13 mouse cellular contexts compared by ENCODE assay signal in the genomic region with DNA sequence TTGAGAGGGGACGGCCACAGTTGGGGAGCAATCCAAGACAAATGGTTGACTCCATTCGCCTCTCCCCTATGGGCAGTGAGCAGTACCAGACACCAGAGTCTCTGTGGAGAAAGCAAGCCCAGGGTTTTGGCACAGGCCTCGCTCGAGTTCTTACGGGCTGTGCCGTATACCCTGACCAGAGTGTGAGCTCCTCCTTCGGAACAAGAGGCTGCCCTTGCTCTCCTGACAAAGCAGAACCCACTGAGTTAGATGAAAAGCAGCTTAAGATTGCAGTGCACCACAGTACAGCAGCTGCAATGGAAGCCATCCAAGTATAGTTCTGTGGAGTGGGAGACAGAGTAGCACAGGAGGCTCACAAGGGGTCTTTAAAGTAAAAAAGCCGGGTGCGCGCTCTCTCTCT. TPM values are rescaled to one million over a fixed set of nuclear protein-coding genes. Genes with fewer than 3 reads are reported as not detected.
A peak's percentile ranks its signal among the peaks of the same experiment; 100 is the strongest.
DNase-seq lines count a peak whose midpoint lies in the region; ATAC-seq and TF ChIP-seq lines count a peak whose summit lies in the region.
"Had no signal": no experiment of that assay in that cellular context is flagged by ENCODE, and none has a peak within 500 bp of the region (broad histone marks: within the 10 kb centered on the region; RNA-seq: fewer than 3 reads in every experiment).

No protein-coding gene starts in this region.

- DNase-seq in forebrain, embryonic 10.5 days (ENCODE audit: extremely low spot score, low spot score) = no peak
- no peak for DNase-seq in layer of hippocampus, adult 2 months (ENCODE audit: low spot score in 2 of 2)
- DNase-seq in layer of hippocampus, postnatal 10 days (ENCODE audit: low spot score in 2 of 2) = no peak
- peak; percentile 36 for DNase-seq in midbrain, postnatal 0 days (ENCODE audit: low spot score)
- no peak for DNase-seq in cerebellum, adult 8-10 months
- DNase-seq: cerebellum, adult 18-20 months; kidney, postnatal 4 days; thymus, postnatal 4 days had no signal

- H3K27ac ChIP-seq in forebrain, embryonic 12.5 days = peak overlapping the region; percentile 36; the same call in 1 of the 2 replicates
- H3K27ac ChIP-seq in forebrain, embryonic 10.5 days = no peak overlapping the region
- H3K27ac ChIP-seq in layer of hippocampus, adult 2 months = peak overlapping the region; percentile 72
- H3K27ac ChIP-seq in midbrain, postnatal 0 days (ENCODE audit: low read depth, low read length) = peak overlapping the region; percentile 57
- no peak overlapping the region; the same call in 1 of the 2 replicates for H3K27ac ChIP-seq in midbrain, embryonic 15.5 days
- peak overlapping the region; percentile 46; the same call in 1 of the 2 replicates for H3K27ac ChIP-seq in neural tube, embryonic 15.5 days (replicated peaks)

- WGBS in forebrain, embryonic 12.5 days = 92% methylated on average over 10 of the region's 10 CpGs
- WGBS in forebrain, embryonic 10.5 days = 96% methylated on average over 10 of the region's 10 CpGs
- 69% methylated on average over 10 of the region's 10 CpGs for WGBS in midbrain, postnatal 0 days
- 86% methylated on average over 10 of the region's 10 CpGs for WGBS in midbrain, embryonic 15.5 days
- 86% methylated on average over 10 of the region's 10 CpGs for WGBS in neural tube, embryonic 15.5 days

- H3K9me3 ChIP-seq in forebrain, embryonic 12.5 days = no peaks in the 10 kb centered on the region
- H3K9me3 ChIP-seq in forebrain, embryonic 10.5 days = no peaks in the 10 kb centered on the region
- no peaks in the 10 kb centered on the region for H3K9me3 ChIP-seq in midbrain, postnatal 0 days (ENCODE audit: low read length)
- H3K9me3 ChIP-seq in midbrain, embryonic 15.5 days = no peaks in the 10 kb centered on the region
- no peaks in the 10 kb centered on the region for H3K9me3 ChIP-seq in neural tube, embryonic 15.5 days (replicated peaks)

- no peak for ATAC-seq in forebrain, embryonic 12.5 days (ENCODE audit: low FRiP score)
- no peak for ATAC-seq in midbrain, postnatal 0 days (ENCODE audit: low FRiP score)
- no peak for ATAC-seq in midbrain, embryonic 15.5 days (replicated peaks)
- ATAC-seq in neural tube, embryonic 15.5 days (ENCODE audit: low FRiP score) = no peak

- peaks cover 10% of the 10 kb centered on the region; the same call in 1 of the 2 replicates for H3K36me3 ChIP-seq in forebrain, embryonic 12.5 days (replicated peaks)
- peaks cover 25% of the 10 kb centered on the region for H3K36me3 ChIP-seq in forebrain, embryonic 10.5 days (replicated peaks)
- no peaks in the 10 kb centered on the region for H3K36me3 ChIP-seq in midbrain, postnatal 0 days (ENCODE audit: insufficient read depth, low read length)
- no peaks in the 10 kb centered on the region for H3K36me3 ChIP-seq in midbrain, embryonic 15.5 days (replicated peaks)
- no peaks in the 10 kb centered on the region for H3K36me3 ChIP-seq in neural tube, embryonic 15.5 days

- H3K4me3 ChIP-seq in forebrain, embryonic 12.5 days (replicated peaks) = no peak overlapping the region
- no peak overlapping the region for H3K4me3 ChIP-seq in forebrain, embryonic 10.5 days
- no peak overlapping the region for H3K4me3 ChIP-seq in layer of hippocampus, adult 2 months
- H3K4me3 ChIP-seq in midbrain, postnatal 0 days (ENCODE audit: low read depth, low read length) = no peak overlapping the region
- H3K4me3 ChIP-seq in midbrain, embryonic 15.5 days = no peak overlapping the region
- H3K4me3 ChIP-seq in neural tube, embryonic 15.5 days (replicated peaks) = no peak overlapping the region

- H3K9ac ChIP-seq in forebrain, embryonic 12.5 days = no peak overlapping the region
- no peak overlapping the region for H3K9ac ChIP-seq in midbrain, postnatal 0 days (replicated peaks; ENCODE audit: low read length, poor library complexity, severe bottlenecking)
- no peak overlapping the region for H3K9ac ChIP-seq in midbrain, embryonic 15.5 days
- no peak overlapping the region for H3K9ac ChIP-seq in neural tube, embryonic 15.5 days (replicated peaks)

- H3K4me2 ChIP-seq in forebrain, embryonic 12.5 days = no peak overlapping the region
- no peak overlapping the region for H3K4me2 ChIP-seq in midbrain, postnatal 0 days (ENCODE audit: low read depth, low read length, poor library complexity, severe bottlenecking)
- no peak overlapping the region for H3K4me2 ChIP-seq in midbrain, embryonic 15.5 days
- H3K4me2 ChIP-seq in neural tube, embryonic 15.5 days = no peak overlapping the region

- H3K4me1 ChIP-seq in forebrain, embryonic 12.5 days = peaks cover 29% of the 10 kb centered on the region
- H3K4me1 ChIP-seq in forebrain, embryonic 10.5 days = peaks cover 56% of the 10 kb centered on the region
- peaks cover 3% of the 10 kb centered on the region; the same call in 1 of the 2 replicates for H3K4me1 ChIP-seq in midbrain, postnatal 0 days (ENCODE audit: insufficient read depth, low read length)
- peaks cover 13% of the 10 kb centered on the region for H3K4me1 ChIP-seq in midbrain, embryonic 15.5 days
- H3K4me1 ChIP-seq in neural tube, embryonic 15.5 days = peaks cover 18% of the 10 kb centered on the region

- TF ChIP-seq CTCF in layer of hippocampus, adult 2 months (conservative IDR thresholded peaks at IDR 0.05) = no peak
- no peak for TF ChIP-seq CTCF in midbrain, postnatal 0 days (IDR thresholded peaks at IDR 0.05)

- H3K27me3 ChIP-seq in forebrain, embryonic 12.5 days = no peaks in the 10 kb centered on the region
- H3K27me3 ChIP-seq in forebrain, embryonic 10.5 days (ENCODE audit: poor library complexity, severe bottlenecking) = no peaks in the 10 kb centered on the region
- H3K27me3 ChIP-seq in midbrain, postnatal 0 days (ENCODE audit: insufficient read depth, low read length) = no peaks in the 10 kb centered on the region
- H3K27me3 ChIP-seq in midbrain, embryonic 15.5 days (replicated peaks) = no peaks in the 10 kb centered on the region
- H3K27me3 ChIP-seq in neural tube, embryonic 15.5 days (replicated peaks) = no peaks in the 10 kb centered on the region

RNA-seq across cellular contexts. Expression of a gene that starts 4.1 kb away (rescaled TPM):
- polyA plus RNA-seq in forebrain, embryonic 12.5 days (2016; fragmentation: Nextera tagmentation; extraction: Ambion mirVana) = 29.2 and 29.9 TPM in 2 replicates
- 28.6 and 29.0 TPM in 2 replicates for polyA plus RNA-seq in forebrain, embryonic 10.5 days (2016; fragmentation: Nextera tagmentation; extraction: Ambion mirVana)
- total RNA-seq in layer of hippocampus, adult 2 months (2021) = 10 to 100 TPM; 19.8 to 25.5 TPM
- total RNA-seq in layer of hippocampus, postnatal 10 days (2021) = 10 to 100 TPM; 23.7 to 24.4 TPM
- total RNA-seq in midbrain, postnatal 0 days (2014; rRNA removed) = 32.2 and 33.5 TPM in 2 replicates
- polyA plus RNA-seq in midbrain, postnatal 0 days (2015; fragmentation: Nextera tagmentation; extraction: Ambion mirVana) = 40.1 and 47.5 TPM in 2 replicates
- polyA plus RNA-seq in midbrain, embryonic 15.5 days (2015; fragmentation: Nextera tagmentation; extraction: Ambion mirVana) = 33.5 and 36.7 TPM in 2 replicates
- polyA plus RNA-seq in neural tube, embryonic 15.5 days (2015; fragmentation: Nextera tagmentation; extraction: Ambion mirVana) = 42.3 and 45.8 TPM in 2 replicates

RNA-seq across cellular contexts. Expression of a gene that starts 14.8 kb away (rescaled TPM):
- polyA plus RNA-seq in forebrain, embryonic 12.5 days (2016; fragmentation: Nextera tagmentation; extraction: Ambion mirVana) = not detected in 2 replicates
- not detected in 2 replicates for polyA plus RNA-seq in forebrain, embryonic 10.5 days (2016; fragmentation: Nextera tagmentation; extraction: Ambion mirVana)
- total RNA-seq in layer of hippocampus, adult 2 months (2021) = not detected
- total RNA-seq in layer of hippocampus, postnatal 10 days (2021) = 1 to 10 TPM in 1 of 2 experiments, not detected in 1; 1.1 TPM
- not detected in 2 replicates for total RNA-seq in midbrain, postnatal 0 days (2014; rRNA removed)
- polyA plus RNA-seq in midbrain, postnatal 0 days (2015; fragmentation: Nextera tagmentation; extraction: Ambion mirVana) = not detected in 2 replicates
- not detected in 2 replicates for polyA plus RNA-seq in midbrain, embryonic 15.5 days (2015; fragmentation: Nextera tagmentation; extraction: Ambion mirVana)
- not detected in 2 replicates for polyA plus RNA-seq in neural tube, embryonic 15.5 days (2015; fragmentation: Nextera tagmentation; extraction: Ambion mirVana)
- polyA plus RNA-seq: embryonic facial prominence, embryonic 11.5 days; gonadal fat pad, adult 2 months had no signal

RNA-seq across cellular contexts. Expression of a gene that starts 29.3 kb away (rescaled TPM):
- 5.8 and 6.3 TPM in 2 replicates for polyA plus RNA-seq in forebrain, embryonic 12.5 days (2016; fragmentation: Nextera tagmentation; extraction: Ambion mirVana)
- polyA plus RNA-seq in forebrain, embryonic 10.5 days (2016; fragmentation: Nextera tagmentation; extraction: Ambion mirVana) = 4.7 and 5.8 TPM in 2 replicates
- 1 to 10 TPM; 8.6 to 9.0 TPM for total RNA-seq in layer of hippocampus, adult 2 months (2021)
- 1 to 10 TPM; 7.4 to 8.6 TPM for total RNA-seq in layer of hippocampus, postnatal 10 days (2021)
- total RNA-seq in midbrain, postnatal 0 days (2014; rRNA removed) = 5.5 and 7.5 TPM in 2 replicates
- 10.5 and 12.8 TPM in 2 replicates for polyA plus RNA-seq in midbrain, postnatal 0 days (2015; fragmentation: Nextera tagmentation; extraction: Ambion mirVana)
- 11.7 and 11.9 TPM in 2 replicates for polyA plus RNA-seq in midbrain, embryonic 15.5 days (2015; fragmentation: Nextera tagmentation; extraction: Ambion mirVana)
- polyA plus RNA-seq in neural tube, embryonic 15.5 days (2015; fragmentation: Nextera tagmentation; extraction: Ambion mirVana) = 14.4 and 26.5 TPM in 2 replicates

Comparison
In these comparisons a context has a peak if more than half of its experiments do, and no peak if none do; other contexts are left out.
1. H3K27ac ChIP-seq: peak in forebrain, embryonic 12.5 days (single experiment), layer of hippocampus, adult 2 months (single experiment), midbrain, postnatal 0 days (single experiment) and neural tube, embryonic 15.5 days (single experiment); none in forebrain, embryonic 10.5 days (single experiment) and midbrain, embryonic 15.5 days (single experiment).